Mouse (Mus musculus) liver, embryonic 15.5 days (tissue): ENCODE measurements around the gene Elf1. TPM values are rescaled to one million over a fixed set of nuclear protein-coding genes. Genes with fewer than 3 reads are reported as not detected.

Experiments used
- ATAC-seq: fragments of 200-750 bp; cut with Nextera tagmentation; 2 replicates; pipeline ENCODE4 v1.8.0; 2017; ENCODE audit warnings: moderate number of reproducible peaks, mild to moderate bottlenecking, moderate library complexity; ENCODE audit not compliant: insufficient read depth
- H3K27ac ChIP-seq: fragments of 300-500 bp; sonication (generic); replicated peaks from 2 replicates; pipeline ENCODE4 v1.5.1; 2015; ENCODE audit warnings: mild to moderate bottlenecking, inconsistent platforms
- H3K27me3 ChIP-seq: fragments of 300-500 bp; sonication (generic); 2 replicates; pipeline ENCODE4 v1.6.1; 2015; ENCODE audit warnings: mild to moderate bottlenecking, inconsistent platforms
- H3K36me3 ChIP-seq: fragments of 300-500 bp; sonication (generic); replicated peaks from 2 replicates; pipeline ENCODE4 v1.6.1; 2015; ENCODE audit warnings: moderate library complexity, mild to moderate bottlenecking, inconsistent platforms
- H3K4me1 ChIP-seq: fragments of 300-500 bp; sonication (generic); replicated peaks from 2 replicates; pipeline ENCODE4 v1.6.1; 2015; ENCODE audit warnings: inconsistent platforms
- H3K4me2 ChIP-seq: fragments of 300-500 bp; sonication (generic); 2 replicates; pipeline ENCODE4 v1.6.1; 2015; ENCODE audit warnings: moderate library complexity, mild to moderate bottlenecking, inconsistent platforms
- H3K4me3 ChIP-seq: fragments of 300-500 bp; sonication (generic); replicated peaks from 2 replicates; pipeline ENCODE4 v1.5.1; 2015; ENCODE audit warnings: mild to moderate bottlenecking, inconsistent platforms
- H3K9ac ChIP-seq: fragments of 300-500 bp; sonication (generic); 2 replicates; pipeline ENCODE4 v1.6.1; 2015; ENCODE audit warnings: moderate library complexity, mild to moderate bottlenecking, inconsistent platforms
- H3K9me3 ChIP-seq: fragments of 300-500 bp; sonication (generic); replicated peaks from 2 replicates; pipeline ENCODE4 v1.6.1; 2016; ENCODE audit warnings: inconsistent platforms
- WGBS: fragments of 180-500 bp; shearing (Covaris S2); methylation state at CpG from one replicate; pipeline ENCODE4 v1.1.7; 2015; ENCODE audit warnings: mixed read lengths; ENCODE audit not compliant: insufficient replicate concordance; 5-methylcytosine and 5-hydroxymethylcytosine counted together
- polyA plus RNA-seq: library from polyadenylated mRNA; unstranded; fragments of >200 nt; fragmentation: Nextera tagmentation; extraction: Ambion mirVana; gene quantifications from 2 replicates; pipeline ENCODE4 v1.2.1, GENCODE M21; 2015

Elf1 gene
- polyA plus RNA-seq, 1 experiment from 2014 or later: 10.9 TPM

GRCm38 (mm10) chr14:79573482-79574191 is 92.6 kb downstream of the Elf1 start:
- no peak overlapping the region for H3K27ac ChIP-seq
- no peaks in the 10 kb centered on the region for H3K9me3 ChIP-seq
- H3K36me3 ChIP-seq: peaks cover 75% of the 10 kb centered on the region
- H3K4me1 ChIP-seq: no peaks in the 10 kb centered on the region
- H3K4me3 ChIP-seq: no peak overlapping the region
- no peak overlapping the region for H3K4me2 ChIP-seq
- no peaks in the 10 kb centered on the region for H3K27me3 ChIP-seq
- 88% methylated on average over 13 of the region's 13 CpGs for WGBS
- ATAC-seq: no peak
- no peak overlapping the region for H3K9ac ChIP-seq

- Histone ChIP-seq H3K27ac (no peak overlapping the region), H3K36me3 (peaks cover 76% of the 10 kb centered on the region), H3K9me3 (no peaks in the 10 kb centered on the region), H3K4me1 (no peaks in the 10 kb centered on the region), H3K4me2 (no peak overlapping the region), H3K27me3 (no peaks in the 10 kb centered on the region), H3K4me3 (no peak overlapping the region), H3K9ac (no peak overlapping the region)
- ATAC-seq: no peak
- 86% methylated on average over 1 of the region's 1 CpGs for WGBS
Observed at GRCm38 (mm10) chr14:79574361-79574760, 93.4 kb downstream of the Elf1 start.

- WGBS: 79% methylated on average over 5 of the region's 5 CpGs
- Histone ChIP-seq H3K36me3 (peaks cover 38% of the 10 kb centered on the region), H3K27me3 (no peaks in the 10 kb centered on the region), H3K4me1 (peaks cover 21% of the 10 kb centered on the region), H3K9me3 (no peaks in the 10 kb centered on the region), H3K9ac (no peak overlapping the region), H3K4me2 (no peak overlapping the region), H3K27ac (no peak overlapping the region), H3K4me3 (no peak overlapping the region)
- no peak for ATAC-seq
Observed at GRCm38 (mm10) chr14:79583526-79584245, 102.7 kb downstream of the Elf1 start.

- Histone ChIP-seq H3K27ac (peak overlapping the region; percentile 92), H3K4me1 (peaks cover 30% of the 10 kb centered on the region), H3K9me3 (no peaks in the 10 kb centered on the region), H3K9ac (peak overlapping the region; percentile 69), H3K4me3 (peak overlapping the region; percentile 76), H3K4me2 (peak overlapping the region; percentile 85), H3K36me3 (peaks cover 13% of the 10 kb centered on the region), H3K27me3 (no peaks in the 10 kb centered on the region)
- WGBS: 24% methylated on average over 16 of the region's 16 CpGs
- ATAC-seq: no peak
Observed at GRCm38 (mm10) chr14:79586499-79587138, 105.6 kb downstream of the Elf1 start.

GRCm38 (mm10) chr14:79587139-79587851 is 106.3 kb downstream of the Elf1 start, which contains the start of gene Sugt1:
Gene Sugt1, plus strand, starts transcription at chr14:79587691.
- WGBS: under 1% methylated on average over 60 of the region's 60 CpGs
- Histone ChIP-seq H3K27me3 (no peaks in the 10 kb centered on the region), H3K27ac (peak within 1 kb of the TSS; percentile 92), H3K9me3 (no peaks in the 10 kb centered on the region), H3K4me2 (peak within 1 kb of the TSS; percentile 85), H3K4me1 (peaks cover 30% of the 10 kb centered on the region), H3K9ac (peak within 1 kb of the TSS; percentile 78), H3K4me3 (peak within 1 kb of the TSS; percentile 76), H3K36me3 (peaks cover 11% of the 10 kb centered on the region)
- peak; percentile 98 for ATAC-seq

GRCm38 (mm10) chr14:79587852-79588229 is 106.8 kb downstream of the Elf1 start:
- Histone ChIP-seq H3K4me1 (peaks cover 30% of the 10 kb centered on the region), H3K27me3 (no peaks in the 10 kb centered on the region), H3K36me3 (peaks cover 6% of the 10 kb centered on the region), H3K9ac (peak overlapping the region; percentile 78), H3K9me3 (no peaks in the 10 kb centered on the region), H3K27ac (peak overlapping the region; percentile 92), H3K4me2 (peak overlapping the region; percentile 85), H3K4me3 (peak overlapping the region; percentile 76)
- WGBS: 2% methylated on average over 9 of the region's 9 CpGs
- peak; percentile 11 for ATAC-seq

- peaks cover 30% of the 10 kb centered on the region for H3K4me1 ChIP-seq
- no peak overlapping the region for H3K27ac ChIP-seq
- 84% methylated on average over 9 of the region's 9 CpGs for whole genome bisulfite sequencing
- H3K36me3 ChIP-seq: peaks cover 4% of the 10 kb centered on the region
- H3K4me2 ChIP-seq: peak overlapping the region; percentile 85
- peak overlapping the region; percentile 78 for H3K9ac ChIP-seq
- no peak for ATAC-seq
- peak overlapping the region; percentile 76 for H3K4me3 ChIP-seq
- no peaks in the 10 kb centered on the region for H3K27me3 ChIP-seq
- H3K9me3 ChIP-seq: no peaks in the 10 kb centered on the region
Observed at GRCm38 (mm10) chr14:79588534-79588951, 107.5 kb downstream of the Elf1 start.

GRCm38 (mm10) chr14:79589401-79589800 is 108.4 kb downstream of the Elf1 start:
- 72% methylated on average over 6 of the region's 6 CpGs for WGBS
- Histone ChIP-seq H3K4me1 (peaks cover 30% of the 10 kb centered on the region), H3K4me3 (no peak overlapping the region), H3K27ac (no peak overlapping the region), H3K9ac (no peak overlapping the region), H3K27me3 (no peaks in the 10 kb centered on the region), H3K9me3 (no peaks in the 10 kb centered on the region), H3K4me2 (no peak overlapping the region), H3K36me3 (peaks cover 6% of the 10 kb centered on the region)
- no peak for ATAC-seq

- Histone ChIP-seq H3K4me3 (no peak overlapping the region), H3K9ac (no peak overlapping the region), H3K4me2 (no peak overlapping the region), H3K27me3 (no peaks in the 10 kb centered on the region), H3K27ac (no peak overlapping the region), H3K4me1 (peaks cover 29% of the 10 kb centered on the region), H3K36me3 (peaks cover 8% of the 10 kb centered on the region), H3K9me3 (no peaks in the 10 kb centered on the region)
- ATAC-seq: no peak
- 84% methylated on average over 8 of the region's 8 CpGs for WGBS
Observed at GRCm38 (mm10) chr14:79590916-79591315, 109.9 kb downstream of the Elf1 start.

GRCm38 (mm10) chr14:79591611-79592010 is 110.6 kb downstream of the Elf1 start:
- H3K27ac ChIP-seq: no peak overlapping the region
- H3K4me3 ChIP-seq: no peak overlapping the region
- 72% methylated on average over 2 of the region's 2 CpGs for WGBS
- H3K9me3 ChIP-seq: no peaks in the 10 kb centered on the region
- H3K36me3 ChIP-seq: peaks cover 11% of the 10 kb centered on the region
- no peaks in the 10 kb centered on the region for H3K27me3 ChIP-seq
- no peak overlapping the region for H3K9ac ChIP-seq
- H3K4me2 ChIP-seq: no peak overlapping the region
- H3K4me1 ChIP-seq: peaks cover 22% of the 10 kb centered on the region
- ATAC-seq: no peak
